Mouse (Mus musculus) Patski (cell line): ENCODE measurements around the gene Cyb5d1. TPM values are rescaled to one million over a fixed set of nuclear protein-coding genes. Genes with fewer than 3 reads are reported as not detected.
"Not testable (repeated sequence)": the region's sequence is repeated elsewhere in the genome, so short reads cannot be mapped to it uniquely, and the experiment has no call there.

Experiments
- ATAC-seq: fragments of 100-300 bp; one replicate; pipeline ENCODE4 v1.8.0; 2021
- CTCF ChIA-PET: fragments of 350-600 bp; sonication (Branson Sonifier 250); formaldehyde crosslinking; loops from one replicate; lab custom pipeline; 2022; ENCODE audit warnings: inconsistent platforms; lab: Charles Lee
- POLR2A ChIA-PET: fragments of 350-600 bp; sonication (Branson Sonifier 250); formaldehyde crosslinking; loops from one replicate; lab custom pipeline; 2022; ENCODE audit warnings: antibody characterized with exemption, inconsistent platforms; lab: Charles Lee
- DNase-seq: peaks from one replicate; pipeline ENCODE4 v3.0.0-alpha.2; 2011; ENCODE audit warnings: low read depth, low spot score
- H3K27me3 ChIP-seq: fragments of 371-371 bp; one replicate; pipeline ENCODE4 v1.5.1; 2021
- CTCF ChIP-seq: fragments of 100-300 bp; IDR thresholded peaks from one replicate; pipeline ENCODE4 v1.5.1; 2021
- in situ Hi-C: fragments of 300-500 bp; cut with MboI; formaldehyde crosslinking; loops from 3 replicates; pipeline ENCODE4 v1.11.1; 2018; ENCODE audit warnings: low pct_unique_long_range_greater_than_20kb, mixed read lengths
- polyA plus RNA-seq: library from polyadenylated mRNA; unstranded; gene quantifications from one replicate; pipeline ENCODE4 v1.2.3, GENCODE M21; 2021

Cyb5d1 gene
- polyA plus RNA-seq: 28.1 TPM

- in situ Hi-C loops, DNase-seq, H3K27me3 ChIP-seq: not testable (repeated sequence)
- CTCF ChIA-PET: interaction anchor here (1.2 to 1.6 kb wide), 2 partner anchors 126 to 138 kb away, joined by 4 to 8 read pairs; no protein-coding TSS in a partner anchor
- POLR2A ChIA-PET: interaction anchor here (0.6 to 2.3 kb wide), 8 partner anchors 14 to 167 kb away, joined by 3 to 8 read pairs (median 4); no protein-coding TSS in a partner anchor
- peak; percentile 42 for ATAC-seq
Observed at GRCm38 (mm10) chr11:69395235-69395633, at the start of gene Cyb5d1, which contains the start of gene Naa38. Cyb5d1 (minus strand) TSS chr11:69395631. Naa38 (plus strand) TSS chr11:69395487.

- peak; percentile 62 for ATAC-seq
- no peaks in the 10 kb centered on the region for H3K27me3 ChIP-seq
- DNase-seq: peak; percentile 55
- in situ Hi-C loops: no loop called here
- TF ChIP-seq CTCF: no peak
- CTCF ChIA-PET: interaction anchor here (1.6 to 1.9 kb wide), 2 partner anchors 9 to 184 kb away, joined by 4 to 8 read pairs; no protein-coding TSS in a partner anchor
- POLR2A ChIA-PET: no interaction called here
Observed at GRCm38 (mm10) chr11:69443328-69443727, 47.9 kb upstream of the Cyb5d1 start.

GRCm38 (mm10) chr11:69437291-69437690 is 41.9 kb upstream of the Cyb5d1 start:
- peaks cover 5% of the 10 kb centered on the region for H3K27me3 ChIP-seq
- in situ Hi-C loops: no loop called here
- ATAC-seq: no peak
- no peak for DNase-seq
- no peak for TF ChIP-seq CTCF
- ChIA-PET POLR2A (no interaction called here), CTCF (no interaction called here)

- ATAC-seq (no peak), DNase-seq (no peak)
- in situ Hi-C loops: no loop called here
- H3K27me3 ChIP-seq: peaks cover 5% of the 10 kb centered on the region
- ChIA-PET CTCF (interaction anchor here (1.4 to 2.7 kb wide), 4 partner anchors 10 to 176 kb away, joined by 3 to 10 read pairs (median 6); no protein-coding TSS in a partner anchor), POLR2A (interaction anchor here (0.6 kb wide), 1 partner anchor 24 kb away, joined by 4 read pairs; no protein-coding TSS in a partner anchor)
- TF ChIP-seq CTCF: no peak
Observed at GRCm38 (mm10) chr11:69433189-69433588, 37.8 kb upstream of the Cyb5d1 start.

GRCm38 (mm10) chr11:69432640-69432982 is 37.2 kb upstream of the Cyb5d1 start:
- no peak for DNase-seq
- ChIA-PET CTCF (interaction anchor here (0.6 to 2.7 kb wide), 8 partner anchors 9 to 175 kb away, joined by 3 to 10 read pairs (median 3); no protein-coding TSS in a partner anchor), POLR2A (interaction anchor here (0.6 to 1.5 kb wide), 3 partner anchors 16 to 98 kb away, joined by 3 to 7 read pairs (median 4); no protein-coding TSS in a partner anchor)
- H3K27me3 ChIP-seq: peaks cover 5% of the 10 kb centered on the region
- in situ Hi-C loops: no loop called here
- TF ChIP-seq CTCF: no peak
- ATAC-seq: no peak

GRCm38 (mm10) chr11:69431829-69432639 is 36.6 kb upstream of the Cyb5d1 start:
- DNase-seq: no peak
- POLR2A ChIA-PET: interaction anchor here (0.6 to 1.5 kb wide), 3 partner anchors 15 to 97 kb away, joined by 3 to 7 read pairs (median 4); no protein-coding TSS in a partner anchor
- peaks cover 5% of the 10 kb centered on the region for H3K27me3 ChIP-seq
- ATAC-seq: no peak
- no peak for TF ChIP-seq CTCF
- in situ Hi-C loops: no loop called here
- CTCF ChIA-PET: interaction anchor here (0.6 to 2.7 kb wide), 9 partner anchors 8 to 174 kb away, joined by 3 to 10 read pairs (median 3); no protein-coding TSS in a partner anchor

- TF ChIP-seq CTCF: no peak
- in situ Hi-C loops: no loop called here
- CTCF ChIA-PET: no interaction called here
- ATAC-seq (no peak), DNase-seq (no peak)
- H3K27me3 ChIP-seq: peaks cover 5% of the 10 kb centered on the region
- POLR2A ChIA-PET: no interaction called here
Observed at GRCm38 (mm10) chr11:69430631-69431030, 35.2 kb upstream of the Cyb5d1 start.

GRCm38 (mm10) chr11:69429313-69429712 is 33.9 kb upstream of the Cyb5d1 start:
- no peak for TF ChIP-seq CTCF
- POLR2A ChIA-PET: interaction anchor here (0.9 kb wide), 1 partner anchor 34 kb away, joined by 3 read pairs; the partner anchor contains the start of genes Cyb5d1 and Naa38
- in situ Hi-C loops: no loop called here
- CTCF ChIA-PET: no interaction called here
- ATAC-seq (no peak), DNase-seq (no peak)
- no peaks in the 10 kb centered on the region for H3K27me3 ChIP-seq

GRCm38 (mm10) chr11:69428751-69429150 is 33.3 kb upstream of the Cyb5d1 start:
- TF ChIP-seq CTCF: no peak
- CTCF ChIA-PET: no interaction called here
- in situ Hi-C loops: no loop called here
- DNase-seq: no peak
- H3K27me3 ChIP-seq: no peaks in the 10 kb centered on the region
- no peak for ATAC-seq
- POLR2A ChIA-PET: interaction anchor here (0.7 to 1.2 kb wide), 4 partner anchors 14 to 455 kb away, joined by 3 to 5 read pairs (median 3); partner anchors contain the start of genes Cyb5d1 and Naa38

- no peak for TF ChIP-seq CTCF
- ATAC-seq (no peak), DNase-seq (no peak)
- POLR2A ChIA-PET: interaction anchor here (0.7 kb wide), 1 partner anchor 28 kb away, joined by 3 read pairs; no protein-coding TSS in a partner anchor
- peaks cover 8% of the 10 kb centered on the region for H3K27me3 ChIP-seq
- CTCF ChIA-PET: no interaction called here
- in situ Hi-C loops: no loop called here
Observed at GRCm38 (mm10) chr11:69426246-69426645, 30.8 kb upstream of the Cyb5d1 start.
